Mouse (Mus musculus): Measurements from ENCODE around the gene Hist1h3e.

GRCm38 (mm10) chr13:23603182-23603699 lies 41.1 kb upstream of the Hist1h3e start:
- TF ChIP-seq GATA1 (IDR thresholded peaks at IDR 0.05; ENCODE audit: low read length) (no peak), TAL1 (IDR thresholded peaks at IDR 0.05; ENCODE audit: low read length) (no peak)
